Mouse (Mus musculus): ENCODE results near the gene Dclre1a.
A peak's percentile ranks its signal among the peaks of the same experiment; 100 is the strongest.

Gene Dclre1a

DNA sequence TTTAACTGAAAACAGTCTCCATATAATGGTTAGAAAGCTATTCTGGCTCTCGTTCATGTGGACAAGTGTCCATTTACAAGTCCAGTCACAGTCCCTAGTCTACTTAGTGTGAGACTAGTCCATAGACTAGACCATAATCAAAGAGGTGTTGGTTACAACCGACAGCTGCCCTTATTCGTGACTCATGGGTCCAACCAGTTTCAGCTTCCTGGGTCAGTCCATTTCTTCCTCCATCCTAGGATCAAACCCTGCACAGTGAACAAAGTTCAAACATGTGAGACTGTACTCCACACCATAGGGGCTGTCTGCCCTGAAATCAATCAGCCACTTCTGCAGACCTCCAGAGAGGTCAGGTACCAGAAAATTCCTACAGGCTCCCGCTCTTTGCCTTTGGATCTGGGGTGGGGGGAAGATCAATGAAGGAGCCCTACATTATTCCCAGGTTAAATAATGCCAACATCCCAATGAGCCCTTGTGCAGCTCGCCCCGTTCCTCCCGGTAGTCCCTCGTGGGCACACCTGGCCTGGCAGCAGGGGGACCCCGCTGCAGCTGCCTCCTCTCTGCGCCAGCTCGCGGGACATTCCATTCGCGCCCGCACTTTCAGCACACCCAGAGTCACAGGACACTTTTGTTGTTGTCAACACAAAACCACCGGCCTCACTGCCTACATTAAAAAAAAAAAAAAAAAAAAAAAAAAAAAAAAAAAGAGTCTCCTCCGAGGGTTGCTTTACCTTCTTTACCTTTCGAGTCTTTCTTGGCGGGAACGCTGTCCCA is at the start of gene Dclre1a:
TSS of gene Dclre1a (minus strand) at position 767 of the 774 bp plus-strand sequence.
- DNase-seq (ENCODE audit: low read depth, low spot score): no peak

DNA sequence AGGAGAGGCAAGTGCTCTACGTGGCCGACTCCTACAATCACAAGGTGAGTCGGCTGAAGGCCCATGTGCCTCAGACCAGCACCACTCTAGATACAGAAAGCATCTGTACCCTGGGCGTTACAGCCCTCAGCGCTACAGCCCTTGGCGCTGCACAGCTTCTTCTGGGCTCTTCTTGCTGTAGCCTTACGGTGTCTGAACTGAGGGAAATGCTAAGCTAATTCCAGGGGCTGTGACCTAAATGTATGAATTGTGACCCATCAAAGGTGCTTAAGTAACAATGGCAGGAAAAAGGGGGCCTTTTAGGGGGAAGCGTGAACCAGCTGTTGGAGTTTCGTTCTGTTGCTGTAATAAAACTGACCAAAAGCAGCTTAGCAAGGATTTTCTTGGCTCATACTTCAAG is 44.5 kb upstream of the Dclre1a start:
- no peak for DNase-seq (ENCODE audit: low read depth, low spot score)

DNA sequence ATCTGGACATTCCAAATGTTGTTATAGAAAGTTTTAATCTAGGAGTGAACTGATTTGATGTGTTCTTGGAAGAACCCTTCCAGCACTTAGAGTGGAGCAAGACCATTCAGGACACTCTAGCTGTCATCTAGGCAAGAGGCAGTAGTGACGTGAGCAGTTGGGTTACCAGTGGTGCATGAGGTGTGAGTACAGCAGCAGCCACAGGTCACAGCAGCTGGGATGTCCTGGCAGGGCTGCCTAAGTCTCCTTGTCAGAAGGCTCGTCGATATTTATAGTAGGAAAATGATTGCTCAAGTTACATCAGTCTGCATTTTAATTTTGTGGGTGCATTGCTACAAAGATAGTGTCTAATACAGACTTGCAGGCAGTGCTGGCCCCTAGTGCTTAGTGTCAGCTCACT is 42.2 kb upstream of the Dclre1a start:
- no peak for DNase-seq (ENCODE audit: low read depth, low spot score)

DNA sequence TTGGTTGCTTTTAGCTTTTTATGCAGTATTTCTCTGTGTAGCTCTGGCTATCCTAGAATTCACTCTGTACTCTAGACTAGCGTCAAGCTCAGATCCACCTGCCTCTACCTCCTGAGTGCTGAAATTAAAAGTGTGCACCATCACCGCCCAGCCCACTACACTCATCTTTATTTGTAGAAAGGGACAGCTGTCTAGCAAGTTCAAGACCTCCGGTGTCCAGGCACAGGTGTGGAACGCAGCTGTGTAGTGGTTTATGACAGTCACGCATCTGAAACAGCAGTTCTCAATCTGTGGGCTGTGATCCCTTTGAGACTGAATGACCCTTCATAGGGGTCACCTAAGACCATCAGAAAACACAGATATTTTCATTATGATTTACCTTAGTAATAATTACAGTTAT is 41.4 kb upstream of the Dclre1a start:
- DNase-seq (ENCODE audit: low read depth, low spot score): no peak

DNA sequence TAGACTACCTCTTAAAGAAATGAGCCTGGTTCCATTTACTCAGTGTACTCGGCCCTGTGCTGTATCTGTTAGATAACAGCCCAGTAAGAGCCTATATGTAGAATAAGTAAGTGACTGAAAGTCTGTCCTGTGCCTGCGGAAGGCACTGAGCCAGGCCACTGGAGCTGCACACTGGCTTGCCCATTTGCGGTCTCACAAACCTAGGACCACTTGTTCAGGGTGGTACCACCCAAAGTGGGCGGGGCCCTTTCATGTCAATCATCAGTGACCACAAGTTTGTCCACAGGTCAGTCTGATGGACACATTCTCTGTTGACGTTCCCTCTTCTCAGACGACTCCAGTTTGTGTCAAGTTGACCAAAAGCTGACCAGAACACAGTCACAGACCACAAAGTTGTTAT is 41.0 kb upstream of the Dclre1a start:
- no peak for DNase-seq (ENCODE audit: low read depth, low spot score)

DNA sequence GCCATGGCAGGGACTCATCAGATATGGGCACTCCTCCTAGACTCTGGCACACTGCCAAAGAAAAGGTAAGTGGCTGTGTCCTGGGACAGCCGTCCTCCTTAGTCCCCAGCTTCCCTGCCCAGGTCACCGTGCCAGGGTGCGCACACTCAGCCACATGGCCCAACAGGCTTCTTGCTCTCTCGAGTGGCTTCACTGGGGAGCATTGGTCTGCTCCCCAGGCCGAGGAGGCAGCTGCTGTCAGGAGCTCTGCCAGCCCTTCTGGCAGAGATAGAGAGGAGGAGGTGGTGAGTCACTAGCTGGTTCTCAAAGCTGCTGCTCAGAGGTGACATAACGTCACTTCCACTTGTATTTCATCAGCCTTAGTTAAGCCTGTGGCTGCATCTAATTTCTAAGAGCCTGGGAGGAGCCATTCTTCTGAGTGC is 40.2 kb upstream of the Dclre1a start:
- peak; percentile 89 for DNase-seq (ENCODE audit: low read depth, low spot score)

DNA sequence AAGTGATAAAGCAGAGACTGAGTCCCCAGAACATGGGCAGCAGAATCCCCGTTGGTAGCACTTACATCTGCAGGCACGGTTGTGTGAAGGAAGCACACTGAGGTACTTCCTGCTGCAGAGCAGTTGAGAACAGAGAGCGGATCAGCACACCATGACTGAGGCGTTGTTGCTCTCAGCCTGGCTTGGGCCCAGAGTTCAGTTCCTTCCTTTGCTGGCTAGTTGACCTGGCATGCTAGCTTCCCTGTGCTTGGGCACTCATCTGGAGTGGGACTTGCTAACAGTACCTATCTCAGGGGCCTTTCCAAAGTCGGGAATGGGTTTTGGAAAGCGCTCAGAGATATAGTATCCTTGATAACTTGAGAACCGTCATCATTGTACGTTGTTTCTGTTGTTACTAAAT is 38.3 kb upstream of the Dclre1a start:
- no peak for DNase-seq (ENCODE audit: low read depth, low spot score)

DNA sequence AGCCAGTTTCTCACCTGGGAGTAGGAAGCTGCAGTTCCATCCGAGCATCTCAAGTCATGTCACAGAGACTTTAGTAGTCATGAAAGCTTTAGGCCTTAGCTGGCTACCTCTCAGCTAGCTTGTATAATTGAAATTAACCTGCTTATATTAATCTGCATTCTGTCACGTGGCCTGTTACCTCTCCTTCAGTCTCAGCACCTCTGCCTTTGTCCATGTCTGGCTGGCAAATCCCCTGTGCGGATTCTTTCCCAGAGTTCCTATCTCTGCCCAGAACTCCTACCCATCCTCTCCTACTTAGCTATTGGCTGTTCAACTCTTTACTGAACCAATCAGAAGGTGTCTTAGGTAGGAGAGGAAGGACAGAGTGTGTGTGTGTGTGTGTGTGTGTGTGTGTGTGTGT is 36.3 kb upstream of the Dclre1a start:
- DNase-seq (ENCODE audit: low read depth, low spot score): no peak

DNA sequence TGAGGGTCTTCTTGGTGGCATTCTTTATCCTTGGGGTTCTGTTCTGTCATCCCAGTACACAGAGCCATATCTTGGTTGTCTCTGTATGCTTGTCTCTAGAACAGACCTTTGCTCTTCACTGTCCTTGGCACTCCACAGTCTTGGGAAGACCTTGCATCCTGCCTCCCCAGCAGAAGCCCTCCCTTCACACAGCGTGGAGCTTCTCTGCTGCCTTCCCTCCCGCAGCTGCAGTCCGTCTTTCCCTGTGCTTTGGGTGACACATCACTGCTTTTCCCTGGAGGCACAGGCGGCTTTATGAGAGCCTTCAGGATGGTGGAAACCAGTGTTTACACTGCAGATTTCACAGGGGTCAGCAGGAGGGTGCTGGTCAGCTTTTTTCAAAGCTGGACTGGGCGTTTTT is 35.8 kb upstream of the Dclre1a start:
- no peak for DNase-seq (ENCODE audit: low read depth, low spot score)

DNA sequence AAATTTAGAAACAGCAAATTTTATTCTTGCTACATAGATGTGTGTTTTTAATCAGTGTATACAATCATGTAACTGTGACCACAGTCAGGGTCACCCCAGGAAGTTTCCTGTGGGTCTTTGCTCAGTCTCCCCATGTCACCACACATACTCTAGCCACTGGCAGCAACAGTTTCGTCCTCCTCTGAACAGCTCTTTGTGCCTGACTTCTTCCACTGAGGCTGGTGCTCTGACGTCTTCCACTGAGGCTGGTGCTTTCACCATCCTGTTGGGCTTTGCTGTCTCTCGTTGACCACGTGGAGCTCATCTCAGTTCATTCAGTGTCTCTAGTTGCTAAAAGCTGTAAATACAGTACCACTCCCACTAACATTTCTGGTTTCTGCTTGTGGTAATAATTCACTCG is 34.0 kb upstream of the Dclre1a start:
- no peak for DNase-seq (ENCODE audit: low read depth, low spot score)

DNA sequence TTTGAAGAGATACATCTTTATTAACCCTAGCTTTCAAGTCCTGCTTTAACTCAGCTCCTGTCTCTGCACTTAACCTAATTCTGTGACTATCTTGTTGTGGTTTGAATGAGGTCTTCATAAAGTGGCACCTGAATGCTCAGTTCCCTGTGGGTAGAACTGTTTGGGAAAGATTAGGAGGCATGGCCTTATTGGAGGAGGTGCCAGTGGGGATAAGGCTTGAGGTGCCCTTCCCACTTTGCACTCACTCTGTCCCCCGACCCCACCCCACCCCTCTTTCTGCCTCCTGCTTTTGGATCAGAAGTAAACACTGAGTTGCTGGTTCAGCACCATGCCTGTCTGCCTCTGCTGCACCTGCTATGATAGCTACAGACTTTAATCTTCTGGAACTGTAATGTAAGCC is 29.8 kb upstream of the Dclre1a start:
- no peak for DNase-seq (ENCODE audit: low read depth, low spot score)

DNA sequence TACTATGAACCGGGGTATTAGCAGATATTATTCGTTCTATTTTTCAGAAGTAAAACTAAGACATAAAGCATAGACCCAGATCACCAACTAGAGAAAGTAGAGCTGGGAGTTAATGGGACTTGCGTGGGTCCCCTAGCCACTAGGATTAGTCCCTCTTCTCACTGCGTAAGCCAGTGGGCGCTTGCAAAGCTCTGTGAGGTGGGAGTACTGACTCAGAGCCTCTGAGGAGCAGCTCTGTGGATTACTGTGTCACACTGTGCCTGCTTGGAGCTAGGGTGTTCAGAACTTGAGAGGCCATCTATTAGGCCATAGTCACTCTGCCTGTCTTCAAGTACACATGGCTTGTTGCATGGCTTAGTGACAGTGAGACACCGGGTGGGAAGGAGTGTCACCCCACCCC is 25.2 kb upstream of the Dclre1a start:
- DNase-seq (ENCODE audit: low read depth, low spot score): peak; percentile 54

DNA sequence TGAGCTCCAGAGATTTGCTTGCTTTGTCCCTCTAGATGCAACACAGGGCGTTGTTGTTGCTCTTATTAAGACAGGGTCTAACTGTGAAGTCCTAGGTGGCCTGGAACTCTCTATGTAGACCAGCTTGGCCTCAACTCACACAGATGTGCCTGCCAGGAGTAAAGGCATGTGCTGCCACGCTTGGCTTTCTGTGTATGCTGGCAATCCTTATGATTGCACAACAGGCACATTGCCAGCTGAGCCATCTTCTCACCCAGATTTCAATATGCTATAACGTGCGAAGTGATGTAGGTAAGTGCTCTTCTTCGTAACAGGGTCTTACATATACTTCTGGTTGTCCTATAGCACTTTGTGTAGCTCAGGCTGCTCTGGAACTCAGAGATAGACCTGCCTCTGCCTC is 23.9 kb upstream of the Dclre1a start:
- DNase-seq (ENCODE audit: low read depth, low spot score): no peak

DNA sequence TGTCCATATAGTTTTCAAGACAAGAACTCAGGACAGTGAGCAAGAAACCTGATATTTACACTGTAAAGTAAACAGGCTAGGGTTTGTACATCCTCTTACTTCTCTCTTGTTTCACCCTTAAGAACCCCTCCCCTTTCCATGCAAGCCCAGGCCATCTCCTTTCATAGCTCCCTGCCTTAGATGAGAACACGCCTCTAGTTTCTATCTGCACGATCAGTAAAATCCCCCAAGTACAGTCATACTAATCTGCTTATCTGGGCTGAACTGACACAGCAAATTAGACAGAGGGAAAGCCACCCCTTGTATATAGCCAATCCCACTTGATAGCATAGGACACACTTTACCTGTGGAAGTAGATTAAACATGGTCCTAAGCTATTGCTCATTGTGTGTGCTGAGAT is 23.2 kb upstream of the Dclre1a start:
- no peak for DNase-seq (ENCODE audit: low read depth, low spot score)

DNA sequence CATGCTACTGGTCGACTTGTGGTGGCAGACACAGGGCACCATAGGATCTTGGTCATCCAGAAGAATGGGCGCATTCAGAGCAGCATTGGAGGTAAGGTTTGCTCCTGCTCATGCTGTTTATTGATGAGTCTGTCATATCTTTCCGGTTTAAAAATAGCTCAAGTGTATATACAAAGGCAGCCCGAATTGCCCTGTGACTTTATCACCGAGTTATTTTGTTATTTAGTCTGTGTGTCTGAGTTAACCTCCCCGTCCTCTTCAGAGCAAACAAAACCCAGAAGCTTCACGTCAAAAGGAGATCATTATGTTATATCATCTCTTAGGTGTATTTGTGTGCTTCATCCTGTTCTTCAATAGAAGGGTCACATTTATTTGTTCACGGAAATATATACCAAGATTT is 22.8 kb upstream of the Dclre1a start:
- no peak for DNase-seq (ENCODE audit: low read depth, low spot score)

DNA sequence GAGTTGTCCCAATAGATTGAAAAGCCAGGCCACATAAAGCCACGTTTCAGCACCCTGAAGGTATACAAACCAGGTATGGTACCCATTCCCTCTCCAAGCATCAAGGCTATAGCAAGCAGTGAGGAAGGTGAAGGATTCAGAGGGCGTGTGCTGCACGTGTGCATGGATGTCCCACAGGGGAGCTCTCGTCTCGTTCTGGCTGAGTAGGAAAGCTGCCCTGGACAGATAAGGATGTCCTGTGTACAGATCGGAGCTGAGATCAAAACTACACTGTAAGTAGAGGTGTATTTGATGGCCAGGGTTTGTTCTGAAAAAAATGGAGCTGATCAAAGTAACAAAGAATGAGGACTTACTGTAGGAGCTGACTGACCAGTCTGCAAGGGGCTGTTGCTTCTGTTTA is 18.9 kb upstream of the Dclre1a start:
- DNase-seq (ENCODE audit: low read depth, low spot score): no peak

DNA sequence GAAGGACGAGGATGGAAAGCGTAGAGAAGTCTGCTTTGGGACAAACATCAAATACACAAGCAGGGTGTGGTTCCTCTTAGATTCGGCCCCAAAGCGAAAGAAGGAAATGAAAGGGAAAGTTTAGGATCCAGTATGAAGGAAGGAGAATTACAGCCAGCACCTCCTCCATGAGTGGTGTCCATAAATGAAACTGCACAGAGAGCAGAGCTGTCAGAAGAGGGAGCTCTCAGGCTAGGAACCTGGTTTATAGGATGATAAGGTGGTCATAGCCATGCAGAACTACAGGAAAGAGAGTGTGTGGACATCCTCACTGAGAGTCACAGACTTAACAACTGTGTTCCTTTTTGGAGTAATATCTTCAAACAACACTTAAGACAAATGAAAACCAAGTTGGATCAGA is 18.0 kb upstream of the Dclre1a start:
- DNase-seq (ENCODE audit: low read depth, low spot score): no peak

DNA sequence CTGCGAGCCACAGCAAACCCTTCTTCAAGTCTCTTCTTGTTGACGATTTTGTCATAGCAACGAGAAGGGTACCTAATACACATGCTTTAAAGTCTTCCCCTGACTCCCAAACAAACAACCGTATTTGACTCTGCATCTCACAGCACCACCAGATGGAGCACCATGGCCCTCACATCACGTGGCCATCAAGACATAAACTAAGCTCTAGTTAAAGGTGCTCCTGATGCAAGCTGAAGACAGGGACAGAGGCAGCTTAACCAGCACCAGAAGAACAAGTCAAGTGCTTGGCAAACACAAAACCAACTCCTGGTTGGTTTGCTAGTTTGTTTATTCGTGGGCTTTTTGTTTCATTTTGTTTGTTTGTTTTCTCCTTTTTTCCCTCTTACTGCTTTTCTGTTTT is 17.3 kb upstream of the Dclre1a start:
- DNase-seq (ENCODE audit: low read depth, low spot score): no peak

DNA sequence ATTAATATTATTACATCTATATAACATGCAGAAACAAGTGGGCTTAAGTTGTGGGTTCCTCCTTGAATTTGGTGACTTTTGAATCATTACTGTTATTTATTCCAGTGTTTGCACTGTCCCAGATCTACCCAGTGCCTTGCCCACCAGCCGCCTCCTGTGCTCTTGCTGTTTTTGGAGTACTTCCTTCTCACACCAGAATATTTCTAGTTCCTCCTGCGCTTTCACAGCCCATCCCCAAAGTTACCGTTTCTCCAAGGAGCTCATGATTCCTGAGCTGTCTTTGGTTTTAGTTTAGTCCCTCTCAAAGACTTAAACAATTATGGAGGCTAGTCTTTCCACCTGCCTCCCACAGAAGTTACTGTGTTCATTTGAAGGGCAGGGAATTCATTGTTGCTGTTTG is 15.4 kb upstream of the Dclre1a start:
- peak; percentile 83 for DNase-seq (ENCODE audit: low read depth, low spot score)

DNA sequence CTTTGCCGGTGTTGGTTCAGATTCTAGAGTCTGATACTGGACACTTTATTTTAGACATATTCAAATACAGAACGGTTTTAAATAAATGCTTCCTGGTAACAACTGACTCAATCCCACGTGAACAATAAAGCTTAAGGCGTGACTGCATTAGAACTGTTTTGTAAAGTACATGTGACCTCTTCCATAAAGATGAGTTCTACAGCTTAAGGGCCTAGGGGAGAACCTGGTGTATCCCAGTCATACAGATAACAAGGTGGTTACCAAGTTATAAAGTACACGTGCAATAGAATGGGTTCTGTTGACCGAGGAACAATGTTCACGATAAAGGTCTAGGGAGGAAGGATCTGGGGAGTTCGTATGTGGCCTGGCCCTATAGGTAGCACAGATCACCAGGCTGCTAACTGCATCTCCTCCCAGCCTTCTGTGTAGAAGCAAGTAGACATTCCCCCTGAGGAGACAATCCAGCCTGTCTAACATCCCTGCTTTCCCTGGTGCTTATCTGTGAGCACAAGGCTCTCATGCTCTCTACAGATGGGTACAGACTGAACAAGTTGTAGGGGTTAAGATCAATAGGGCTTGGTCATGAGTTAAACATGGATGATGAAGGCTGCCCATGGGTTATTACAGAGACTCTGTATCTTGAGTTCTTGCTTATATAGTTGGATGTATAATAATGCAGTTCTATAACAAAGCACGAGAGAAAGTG is 14.6 kb upstream of the Dclre1a start:
- no peak for DNase-seq (ENCODE audit: low read depth, low spot score)

DNA sequence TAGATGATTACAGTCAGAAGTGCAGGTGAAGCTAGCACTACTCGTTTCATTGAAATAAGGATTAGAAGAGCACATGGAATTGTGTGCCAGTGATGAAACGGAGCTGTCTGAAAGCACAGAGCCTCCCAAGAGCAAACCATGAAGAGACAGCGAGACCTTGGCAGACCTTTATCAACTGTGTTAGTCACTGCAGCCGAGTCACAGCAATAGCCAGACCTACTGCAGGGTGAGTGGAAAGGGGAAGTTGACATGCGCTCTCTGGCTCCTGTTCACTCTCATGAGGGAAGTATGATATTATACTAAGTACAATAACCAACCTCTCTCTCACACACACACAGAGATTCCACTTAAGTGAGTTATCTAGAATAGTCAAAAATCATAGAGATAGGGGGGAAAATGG is 8.0 kb upstream of the Dclre1a start:
- DNase-seq (ENCODE audit: low read depth, low spot score): no peak

DNA sequence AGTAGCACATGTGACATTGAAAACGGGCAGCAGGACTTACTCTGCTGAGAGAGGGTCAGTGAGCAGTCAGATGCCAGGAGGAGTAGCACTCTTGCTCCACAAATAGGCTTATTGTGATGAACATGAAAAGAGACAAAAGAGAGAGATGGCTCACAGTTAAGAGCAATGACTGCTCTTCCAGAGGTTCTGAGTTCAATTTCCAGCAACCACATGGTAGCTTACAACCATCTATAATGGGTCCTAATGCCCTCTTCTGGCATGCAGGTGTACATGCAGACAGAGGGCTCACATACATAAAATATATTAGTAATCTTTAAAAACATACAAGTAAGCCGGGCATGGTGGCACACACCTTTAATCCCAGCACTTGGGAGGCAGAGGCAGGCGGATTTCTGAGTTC is 5.2 kb upstream of the Dclre1a start:
- DNase-seq (ENCODE audit: low read depth, low spot score): no peak

DNA sequence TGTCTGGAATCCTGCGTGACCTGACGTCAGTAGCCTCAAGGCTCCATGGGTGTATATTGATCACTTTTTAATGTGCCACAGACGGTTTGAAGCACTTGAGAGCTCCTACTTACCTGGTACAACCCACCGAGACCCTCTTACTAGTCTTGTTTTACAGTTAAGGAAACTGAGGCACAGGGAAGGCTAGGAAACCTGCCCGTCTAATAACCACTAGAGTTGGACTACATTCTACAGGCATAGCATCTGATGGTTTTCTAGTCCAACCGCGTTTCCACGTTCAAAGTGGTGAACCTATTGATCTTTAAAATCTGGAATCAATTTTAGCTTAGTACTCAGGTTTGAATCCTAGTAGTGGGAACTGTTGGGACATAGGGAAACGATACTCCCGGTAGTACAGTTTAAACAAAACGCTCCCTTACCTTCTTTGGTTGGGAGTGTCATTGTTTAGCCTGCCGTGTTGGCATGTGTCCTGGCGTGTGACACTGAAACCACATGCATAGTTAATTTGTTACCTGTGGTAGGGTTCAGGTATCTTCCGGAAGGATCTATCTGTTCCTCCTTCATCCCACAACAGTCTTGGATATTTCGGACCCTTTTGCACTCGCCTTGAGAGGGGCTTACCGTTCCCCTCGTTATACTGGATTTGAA is 1.1 kb upstream of the Dclre1a start:
- DNase-seq (ENCODE audit: low read depth, low spot score): no peak

Data from telencephalon, adult 2 months (tissue).